In the genomic region with DNA sequence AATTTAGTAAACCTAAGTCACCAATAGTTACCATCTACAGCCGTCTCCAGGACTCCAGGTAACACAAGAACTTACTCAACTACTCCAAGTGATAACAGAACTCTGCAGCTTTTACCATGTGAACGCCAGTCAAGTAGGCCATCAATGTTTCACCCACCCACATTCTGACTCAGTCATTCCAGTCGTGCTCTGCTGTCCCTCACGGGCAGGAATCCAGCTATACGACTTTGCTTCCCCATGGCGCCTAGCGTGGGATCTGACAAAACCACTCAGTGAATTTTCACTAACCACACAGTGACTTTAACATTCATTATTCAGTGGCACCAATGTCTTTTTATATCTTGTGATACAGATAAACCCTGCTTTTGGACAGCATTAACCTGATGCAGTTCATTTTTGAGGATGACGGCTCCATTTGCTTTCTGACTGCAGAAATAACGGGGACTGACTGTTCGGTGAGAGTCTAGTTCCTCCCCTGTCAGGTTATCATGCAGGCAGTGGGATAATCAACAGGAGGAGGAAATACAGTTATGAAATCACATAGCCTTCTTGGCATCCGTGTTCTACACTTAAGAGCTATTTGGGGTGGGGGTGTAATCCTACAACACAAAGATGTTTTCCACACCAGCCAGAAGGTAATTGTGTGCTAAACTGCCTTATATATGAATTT, we compare ENCODE assay signal across 8 mouse cellular contexts.
DNase-seq lines count a peak whose midpoint lies in the region; ATAC-seq lines count a peak whose summit lies in the region.

No protein-coding gene starts in this region.

- peak overlapping the region; percentile 55 for H3K4me2 ChIP-seq in kidney, embryonic 14.5 days (replicated peaks; ENCODE audit: low read depth, low read length)
- H3K4me2 ChIP-seq in forebrain, embryonic 13.5 days: peak overlapping the region; percentile 90
- H3K4me2 ChIP-seq in liver, embryonic 12.5 days: peak overlapping the region; percentile 78

- no peak for DNase-seq in kidney, adult 18-20 months
- DNase-seq in MN1 (ENCODE audit: low spot score): peak; percentile 47
- DNase-seq in gastrocnemius, postnatal 25 days: no peak
- no peak for DNase-seq in layer of hippocampus, adult 9-11 months

- no peaks in the 10 kb centered on the region for H3K9me3 ChIP-seq in kidney, embryonic 14.5 days (ENCODE audit: control insufficient read depth, low read length)
- no peaks in the 10 kb centered on the region for H3K9me3 ChIP-seq in forebrain, embryonic 13.5 days (replicated peaks)
- no peaks in the 10 kb centered on the region for H3K9me3 ChIP-seq in liver, embryonic 12.5 days (replicated peaks)

- WGBS in kidney, embryonic 14.5 days: 82% methylated on average over 11 of the region's 11 CpGs
- 79% methylated on average over 11 of the region's 11 CpGs for WGBS in forebrain, embryonic 13.5 days
- 63% methylated on average over 11 of the region's 11 CpGs for WGBS in liver, embryonic 12.5 days (ENCODE audit: insufficient replicate concordance)

- H3K4me1 ChIP-seq in kidney, embryonic 14.5 days (ENCODE audit: control insufficient read depth, insufficient read depth, low read length): peaks cover 17% of the 10 kb centered on the region
- peaks cover 32% of the 10 kb centered on the region for H3K4me1 ChIP-seq in forebrain, embryonic 13.5 days
- H3K4me1 ChIP-seq in liver, embryonic 12.5 days: peaks cover 35% of the 10 kb centered on the region

- H3K9ac ChIP-seq in kidney, embryonic 14.5 days (ENCODE audit: low read depth, low read length): no peak overlapping the region
- peak overlapping the region; percentile 98 for H3K9ac ChIP-seq in forebrain, embryonic 13.5 days
- 0 out of 2 replicates have a peak overlapping the region, but pooled peaks have one; percentile 99 for H3K9ac ChIP-seq in liver, embryonic 12.5 days

- H3K36me3 ChIP-seq in kidney, embryonic 14.5 days (ENCODE audit: control insufficient read depth, insufficient read depth, low read length): peaks cover 14% of the 10 kb centered on the region; the same call in 1 of the 2 replicates
- peaks cover 26% of the 10 kb centered on the region for H3K36me3 ChIP-seq in forebrain, embryonic 13.5 days (ENCODE audit: poor library complexity, severe bottlenecking)
- peaks cover 31% of the 10 kb centered on the region for H3K36me3 ChIP-seq in liver, embryonic 12.5 days

- peak overlapping the region; percentile 97; the same call in 1 of the 2 replicates for H3K4me3 ChIP-seq in kidney, embryonic 14.5 days (ENCODE audit: low read length)
- peak overlapping the region; percentile 87 for H3K4me3 ChIP-seq in forebrain, embryonic 13.5 days
- H3K4me3 ChIP-seq in liver, embryonic 12.5 days: peak overlapping the region; percentile 94

- H3K27ac ChIP-seq in kidney, embryonic 14.5 days (ENCODE audit: low read depth, low read length): no peak overlapping the region
- no peak overlapping the region for H3K27ac ChIP-seq in forebrain, embryonic 13.5 days
- no peak overlapping the region for H3K27ac ChIP-seq in liver, embryonic 12.5 days

- H3K27me3 ChIP-seq in kidney, embryonic 14.5 days (ENCODE audit: control insufficient read depth, insufficient read depth, low read length): no peaks in the 10 kb centered on the region
- H3K27me3 ChIP-seq in forebrain, embryonic 13.5 days: no peaks in the 10 kb centered on the region
- no peaks in the 10 kb centered on the region for H3K27me3 ChIP-seq in liver, embryonic 12.5 days (replicated peaks)

- no peak for ATAC-seq in kidney, embryonic 14.5 days (ENCODE audit: low FRiP score, low TSS enrichment)
- no peak for ATAC-seq in forebrain, embryonic 13.5 days
- ATAC-seq in liver, embryonic 12.5 days: no peak
- no peak for ATAC-seq in megakaryocyte progenitor cell, adult 5-6 weeks (replicated peaks; ENCODE audit: poor library complexity)
